Mouse (Mus musculus) E14TG2a.4 (cell line): ENCODE measurements around the gene Fam129b.

Experiments used
- H3K27me3 ChIP-seq: 2 replicates; pipeline ENCODE4 v1.6.1; 2014; ENCODE audit warnings: low read length, control low read depth; ENCODE audit not compliant: insufficient read depth
- H3K36me3 ChIP-seq: 2 replicates; pipeline ENCODE4 v1.6.1; 2014; ENCODE audit warnings: low read length, control low read depth; ENCODE audit not compliant: insufficient read depth
- H3K4me1 ChIP-seq: replicated peaks from 2 replicates; pipeline ENCODE4 v1.6.1; 2014; ENCODE audit warnings: low read depth, low read length, control low read depth
- H3K4me3 ChIP-seq: replicated peaks from 2 replicates; pipeline ENCODE4 v1.5.1; 2014; ENCODE audit warnings: mild to moderate bottlenecking, low read length
- H3K9me3 ChIP-seq: 2 replicates; pipeline ENCODE4 v1.6.1; 2014; ENCODE audit warnings: low read length, control low read depth
- POU5F1 ChIP-seq: IDR thresholded peaks from 2 replicates; pipeline ENCODE4 v1.6.1; 2014; ENCODE audit warnings: low read length, borderline replicate concordance

Gene Fam129b

GRCm38 (mm10) chr2:32974216-32974615 is 98.3 kb downstream of the Fam129b start:
- peaks cover 55% of the 10 kb centered on the region for H3K4me1 ChIP-seq
- peaks cover 72% of the 10 kb centered on the region for H3K36me3 ChIP-seq
- TF ChIP-seq POU5F1, result no peak
- H3K27me3 ChIP-seq, result no peaks in the 10 kb centered on the region
- H3K4me3 ChIP-seq, result no peak overlapping the region
- H3K9me3 ChIP-seq, result no peaks in the 10 kb centered on the region
